Mouse (Mus musculus) mouse trophoblast stem cell (cell line): ENCODE data around the gene Man1c1.

ENCODE experiments used
- in situ Hi-C, 2 experiments: fragments of 300-500 bp; cut with MseI, MboI; formaldehyde crosslinking; loops; 2 replicates in 1 of 2; 3 replicates in 1 of 2; pipeline ENCODE4 v1.15.1; 2025

Man1c1 gene

GRCm38 (mm10) chr4:134549899-134550298 lies 154.2 kb downstream of the Man1c1 start:
- in situ Hi-C loops: loop anchor here in 1 of 2 experiments (10.0 kb wide), 1 partner anchor 155 kb away; the partner anchor contains the start of gene Man1c1

- in situ Hi-C loops: loop anchor here in 1 of 2 experiments (10.0 kb wide), 1 partner anchor 156 kb away; the partner anchor contains the start of gene Man1c1
Measured at GRCm38 (mm10) chr4:134548169-134548938, 155.7 kb downstream of the Man1c1 start.

DNA sequence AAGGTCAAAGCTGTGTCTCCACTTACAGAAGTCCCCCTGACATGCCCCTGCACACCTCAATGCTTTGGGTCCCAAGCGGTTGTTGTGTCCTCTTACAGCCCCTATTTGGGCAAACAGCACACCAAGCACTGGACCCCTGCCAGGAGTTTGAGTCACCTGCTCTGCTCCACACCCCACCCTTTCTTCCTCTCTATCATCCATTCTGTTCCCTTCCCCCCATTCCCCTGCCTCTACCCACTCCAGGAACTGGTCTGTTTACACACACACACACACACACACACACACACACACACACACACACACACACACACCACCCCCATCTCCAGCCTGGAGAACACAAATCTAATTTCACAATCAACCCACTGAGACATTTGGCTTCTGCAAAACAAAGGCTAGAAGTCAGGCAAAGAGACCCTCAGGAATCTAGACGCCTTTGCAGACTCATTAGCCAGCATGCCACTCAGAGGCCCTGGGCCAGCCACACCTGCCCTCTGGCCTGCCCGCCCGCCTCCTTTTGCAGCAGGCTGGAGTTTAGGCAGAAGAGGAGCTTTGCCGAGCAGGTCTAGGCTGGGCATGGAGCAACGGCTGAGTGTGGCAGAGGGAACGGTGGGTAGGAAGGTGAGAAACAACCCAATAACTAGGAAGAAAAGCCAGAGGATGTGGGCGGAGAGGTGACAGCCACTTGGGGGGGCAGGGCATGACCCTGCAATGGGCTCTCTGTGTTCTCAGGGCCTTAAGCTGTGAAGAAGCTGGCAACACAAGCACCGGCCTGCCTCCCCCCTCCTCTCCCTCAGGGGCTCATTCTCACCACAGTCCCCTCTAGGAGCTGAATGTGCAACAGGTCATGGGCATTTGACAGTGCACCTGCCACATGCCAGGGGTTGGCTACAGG lies 157.0 kb downstream of the Man1c1 start:
- in situ Hi-C loops: loop anchor here in 1 of 2 experiments (10.0 kb wide), 1 partner anchor 158 kb away; the partner anchor contains the start of gene Man1c1

DNA sequence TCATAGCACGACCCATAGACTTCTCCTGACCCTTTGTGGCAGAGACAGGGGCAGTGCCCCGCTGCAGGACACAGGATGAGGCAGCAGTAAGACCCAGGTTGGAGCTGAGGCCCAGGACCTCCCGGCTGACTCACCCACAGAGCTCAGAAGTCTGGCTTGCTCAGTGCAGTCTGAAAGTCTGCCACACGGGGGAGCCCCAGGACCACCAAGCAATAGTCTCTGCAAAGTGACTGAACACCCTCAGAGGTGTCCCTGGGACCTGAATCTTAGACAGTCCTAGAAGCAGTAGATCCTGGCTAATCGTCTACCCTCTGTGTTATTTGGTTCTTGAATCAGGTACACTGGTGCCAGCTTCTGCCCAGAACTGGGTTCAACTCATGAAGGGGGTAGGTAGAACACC lies 160.8 kb downstream of the Man1c1 start:
- in situ Hi-C loops: loop anchor here (5.0 to 10.0 kb wide), 2 partner anchors 162 to 169 kb away; partner anchors contain the start of gene Man1c1 (in 1 of the 2)

GRCm38 (mm10) chr4:134542726-134543125 lies 161.4 kb downstream of the Man1c1 start:
- in situ Hi-C loops: loop anchor here (5.0 to 10.0 kb wide), 2 partner anchors 162 to 170 kb away; partner anchors contain the start of gene Man1c1 (in 1 of the 2)

- in situ Hi-C loops: no loop called here
Measured at GRCm38 (mm10) chr4:134538997-134539580, 165.0 kb downstream of the Man1c1 start.

GRCm38 (mm10) chr4:134535787-134536151 lies 168.3 kb downstream of the Man1c1 start:
- in situ Hi-C loops: no loop called here

DNA sequence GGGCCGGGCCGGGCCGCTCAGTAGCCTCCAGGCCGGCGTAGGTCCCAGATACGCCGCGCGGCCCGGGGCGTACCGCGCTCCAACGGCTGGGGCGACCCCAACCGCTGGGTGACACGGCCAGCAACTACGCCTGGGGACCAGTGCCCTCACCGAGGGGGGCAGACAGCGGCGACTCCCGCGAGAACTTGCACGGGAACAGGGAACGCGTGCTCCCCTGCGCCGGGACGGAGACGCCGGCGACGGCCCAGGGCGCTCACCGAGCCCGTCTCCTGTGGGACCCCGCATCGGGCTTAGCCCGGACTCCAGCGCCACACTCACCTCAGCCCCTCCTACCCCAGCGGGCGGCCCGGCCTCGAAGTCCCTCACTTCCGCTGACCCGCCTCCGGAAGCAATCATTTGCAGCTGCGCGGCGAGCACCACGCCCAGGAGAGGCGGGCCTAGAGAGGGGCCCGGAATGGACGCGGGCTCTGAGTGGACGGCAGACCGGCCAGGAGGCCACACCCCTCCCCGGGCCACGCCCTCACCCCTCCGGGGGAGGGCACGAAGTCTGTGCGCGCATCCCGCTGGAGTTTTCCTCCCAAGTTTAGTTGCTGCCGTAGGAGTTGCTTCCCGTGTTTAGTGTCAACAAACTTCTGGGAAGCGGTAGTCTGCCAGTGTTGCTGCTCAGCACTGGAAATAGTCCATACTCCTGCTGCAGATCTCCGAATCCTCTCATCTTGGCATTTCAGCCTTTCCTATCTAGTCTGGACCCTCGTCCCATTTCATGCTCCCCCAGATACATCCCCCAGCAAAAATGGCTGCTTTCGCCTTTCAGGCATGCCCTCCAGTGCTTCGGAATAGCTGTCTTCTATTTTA lies 168.9 kb downstream of the Man1c1 start, which contains the start of gene Mtfr1l:
Gene Mtfr1l (minus strand): TSS at position 456 of the 855 bp plus-strand sequence.
- in situ Hi-C loops: no loop called here

DNA sequence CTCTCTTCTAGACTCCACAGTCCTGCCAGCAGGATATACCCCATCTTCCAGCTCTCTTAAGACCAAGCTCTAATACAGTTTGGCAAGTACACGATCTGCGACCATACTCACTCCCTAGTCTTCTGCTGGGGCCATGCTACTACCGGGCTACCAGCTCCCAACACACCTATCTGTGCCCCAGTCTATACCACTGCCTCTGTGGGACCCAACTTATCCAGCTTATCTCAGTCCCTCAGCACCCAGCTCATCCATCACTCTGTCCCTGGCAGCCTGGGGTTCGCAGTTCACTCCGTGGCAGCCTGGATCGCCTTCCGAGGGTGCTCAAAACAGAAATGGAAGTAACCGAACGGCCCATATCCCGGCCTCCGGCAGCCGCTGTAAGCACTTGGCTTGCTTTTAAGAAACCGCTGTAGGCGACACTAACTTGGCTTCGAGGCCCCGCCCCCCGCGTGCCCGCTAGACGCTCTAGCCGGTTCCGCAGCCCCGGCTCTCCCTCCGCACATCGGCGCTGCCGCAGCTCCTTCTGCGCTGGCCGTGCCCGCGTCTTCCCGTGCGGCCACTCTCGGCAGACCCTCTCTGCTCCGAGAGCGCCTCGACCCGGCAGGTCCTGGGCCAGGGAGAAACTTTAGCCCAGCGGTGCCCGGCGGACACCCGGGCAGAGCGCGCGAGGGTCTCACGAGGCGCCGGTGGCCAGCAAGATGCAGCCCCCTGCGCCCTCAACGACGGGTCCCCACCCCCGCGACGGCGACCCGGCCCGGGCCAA lies 169.8 kb downstream of the Man1c1 start:
- in situ Hi-C loops: no loop called here

GRCm38 (mm10) chr4:134533421-134533820 lies 170.7 kb downstream of the Man1c1 start:
- in situ Hi-C loops: no loop called here

DNA sequence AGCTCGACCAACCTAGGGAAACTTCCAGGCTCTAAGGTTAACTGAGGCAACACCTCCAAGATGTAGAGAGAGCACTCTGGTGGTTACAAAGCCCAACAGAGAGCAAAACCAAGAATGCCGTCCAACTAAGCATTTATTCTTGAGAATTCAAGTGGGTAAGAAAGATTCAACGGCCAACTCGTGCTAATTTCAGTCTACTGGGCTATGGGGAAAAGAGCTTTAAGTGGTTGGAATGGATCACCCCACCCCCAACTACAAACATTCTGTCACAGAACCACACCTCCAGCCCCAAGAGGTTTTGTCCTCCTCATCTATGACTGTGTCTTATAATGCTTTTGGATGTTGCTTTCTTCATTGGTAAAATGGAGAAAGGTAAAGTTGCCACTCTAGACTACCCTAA lies 171.2 kb downstream of the Man1c1 start:
- in situ Hi-C loops: no loop called here

DNA sequence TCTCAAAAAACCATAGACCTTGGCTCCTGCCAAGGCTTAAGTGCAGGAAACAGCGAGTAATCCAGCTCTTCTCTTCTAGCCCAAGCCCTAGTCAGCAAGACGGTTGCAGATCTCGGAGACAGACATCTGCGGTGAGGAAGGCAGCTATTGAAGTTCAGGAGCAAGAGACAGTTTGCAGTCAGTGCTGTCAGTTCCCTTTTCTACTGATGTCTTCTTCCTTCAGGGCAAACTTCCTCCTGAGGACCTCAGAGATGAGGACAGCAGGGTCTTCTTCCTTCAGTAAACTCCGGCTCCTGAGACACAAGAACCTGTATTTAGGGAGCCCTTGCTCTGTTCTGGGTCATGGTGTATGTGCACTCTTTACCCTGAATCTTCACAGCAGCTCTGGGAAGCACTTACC lies 177.9 kb downstream of the Man1c1 start:
- in situ Hi-C loops: no loop called here

- in situ Hi-C loops: no loop called here
Measured at GRCm38 (mm10) chr4:134525806-134526205, 178.3 kb downstream of the Man1c1 start.

DNA sequence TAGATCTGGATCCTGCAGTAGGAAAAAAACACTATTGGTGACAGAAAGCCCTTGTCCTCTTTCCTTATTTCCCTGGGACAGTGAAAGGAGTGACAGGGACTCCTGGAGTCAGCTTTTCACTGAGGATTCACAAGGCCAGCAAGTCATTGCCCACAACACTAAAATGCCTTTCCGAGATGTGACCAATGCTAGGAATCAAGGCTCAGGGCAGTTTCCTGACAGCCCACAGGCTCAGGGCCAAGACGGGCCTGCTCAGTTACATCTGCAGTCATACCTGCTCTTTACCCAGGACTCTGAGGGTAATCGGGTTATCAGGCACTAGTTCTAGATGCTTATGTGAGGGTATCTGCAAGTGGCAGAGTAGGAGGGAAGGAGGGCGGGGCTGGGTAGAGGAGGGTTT lies 180.6 kb downstream of the Man1c1 start:
- in situ Hi-C loops: no loop called here

- in situ Hi-C loops: no loop called here
Measured at GRCm38 (mm10) chr4:134519281-134519680, 184.8 kb downstream of the Man1c1 start.

DNA sequence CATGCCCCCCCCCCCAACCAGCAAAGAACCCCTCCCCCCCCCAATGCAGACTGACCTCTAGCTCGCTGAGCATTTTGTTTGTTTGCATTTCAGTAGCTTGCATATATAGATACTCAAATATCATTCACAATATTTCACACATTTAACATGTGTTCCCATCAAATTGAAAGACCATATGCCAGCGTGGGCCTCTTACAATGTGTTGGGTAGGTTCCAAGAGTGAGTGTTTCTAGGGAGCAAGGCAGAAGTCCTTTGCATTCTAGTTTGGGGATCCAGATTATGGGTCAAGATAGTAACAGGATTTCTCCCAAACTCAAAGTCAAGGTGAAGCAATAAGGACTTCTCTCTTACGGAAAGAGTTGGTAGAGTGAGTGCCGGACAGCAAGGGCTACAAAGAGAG lies 185.5 kb downstream of the Man1c1 start:
- in situ Hi-C loops: no loop called here

DNA sequence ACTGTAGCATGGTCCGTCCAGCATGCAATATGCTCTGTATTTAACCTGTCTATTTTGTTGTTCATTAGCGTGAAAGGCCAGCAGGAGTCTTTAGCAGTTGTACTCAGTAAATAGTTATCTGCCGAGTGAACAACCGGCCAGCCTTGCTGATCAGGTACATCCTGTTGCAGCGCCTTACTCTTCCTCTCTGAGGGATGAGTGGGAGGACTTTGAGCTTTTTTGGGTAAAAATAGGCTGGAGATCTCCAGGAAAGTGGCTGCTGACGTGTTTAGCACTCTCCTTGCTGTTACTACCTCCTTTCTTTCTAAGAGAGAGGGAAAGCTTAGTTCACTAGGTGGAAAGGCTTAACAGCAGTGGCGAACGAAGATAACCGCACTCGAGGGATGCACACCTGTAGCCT lies 186.4 kb downstream of the Man1c1 start:
- in situ Hi-C loops: no loop called here

DNA sequence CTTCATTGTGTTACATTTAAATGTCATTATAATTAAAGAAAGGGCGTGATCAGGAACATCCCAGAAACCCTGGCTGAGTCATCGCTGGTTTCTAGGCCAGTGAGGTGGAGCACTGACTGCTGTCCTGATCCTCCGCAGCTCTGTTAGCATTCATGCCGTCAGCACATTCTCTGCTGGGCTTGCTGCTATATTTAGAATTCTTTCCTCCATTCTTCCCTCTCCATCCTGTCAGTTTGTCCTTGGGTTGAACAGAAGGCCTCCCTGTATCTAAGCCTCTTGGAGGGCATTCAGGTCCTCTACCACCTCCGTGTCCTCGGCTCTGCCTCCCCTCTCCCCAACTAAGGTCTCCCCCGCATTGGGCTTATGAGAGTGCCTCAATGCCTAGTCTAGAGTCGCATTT lies 187.1 kb downstream of the Man1c1 start:
- in situ Hi-C loops: no loop called here

DNA sequence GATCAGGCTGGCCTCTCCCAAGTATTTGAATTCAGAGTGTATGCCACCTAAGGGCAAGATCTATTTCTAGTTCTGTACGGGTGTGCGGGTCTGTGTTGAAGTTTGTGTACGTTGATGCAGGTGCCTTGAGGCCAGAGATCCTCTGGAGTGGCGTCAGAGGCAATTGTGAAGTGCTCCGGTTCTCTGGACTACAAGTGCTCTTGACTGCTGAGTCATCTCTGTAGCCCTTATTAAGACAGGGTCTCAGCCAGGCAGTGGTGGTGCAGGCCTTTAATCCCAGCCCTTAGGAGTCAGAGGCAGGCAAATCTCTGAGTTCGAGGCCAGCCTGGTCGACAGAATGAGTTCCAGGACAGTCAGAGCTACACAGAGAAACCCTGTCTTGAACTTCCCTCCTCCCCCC lies 188.5 kb downstream of the Man1c1 start:
- in situ Hi-C loops: no loop called here

DNA sequence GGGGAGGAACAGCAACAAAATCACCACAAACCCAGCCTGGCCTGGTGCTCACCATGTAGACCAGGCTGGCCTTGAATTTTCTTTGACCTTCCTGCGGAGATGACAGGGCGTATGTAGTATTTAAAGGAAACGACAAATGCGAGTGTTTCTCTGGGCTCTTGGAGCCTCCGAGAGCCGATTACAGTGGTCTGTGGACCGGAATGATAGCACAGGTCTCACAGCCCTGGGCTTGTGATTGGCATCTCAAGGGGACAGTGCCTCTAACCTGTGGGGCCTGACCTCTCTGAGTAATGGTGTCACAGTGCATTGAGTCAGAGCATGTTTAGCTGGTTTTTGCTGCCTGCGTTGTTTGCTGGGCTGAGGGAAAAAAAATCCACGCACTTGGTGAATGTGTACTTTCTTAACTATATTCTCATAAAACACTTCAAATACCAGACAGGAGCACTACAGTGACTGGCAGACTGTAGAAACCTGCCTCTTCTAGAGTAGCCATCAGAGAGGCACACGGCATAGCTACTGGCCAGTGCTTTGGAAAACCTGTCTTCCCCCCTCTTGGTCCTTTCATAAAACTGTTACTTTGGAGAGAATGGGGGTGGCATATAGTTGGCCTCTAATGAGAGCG lies 189.7 kb downstream of the Man1c1 start:
- in situ Hi-C loops: no loop called here
